Mouse (Mus musculus) intestine, embryonic 16.5 days (tissue): ENCODE data around the gene Nhs. TPM values are rescaled to one million over a fixed set of nuclear protein-coding genes. Genes with fewer than 3 reads are reported as not detected.
"Not testable (repeated sequence)": the region's sequence is repeated elsewhere in the genome, so short reads cannot be mapped to it uniquely, and the experiment has no call there.

ENCODE experiments used
- ATAC-seq: fragments of 200-750 bp; cut with Nextera tagmentation; 2 replicates; pipeline ENCODE4 v1.8.0; 2017; ENCODE audit warnings: moderate TSS enrichment, moderate library complexity
- H3K27ac ChIP-seq: fragments of 300-500 bp; sonication (generic); 2 replicates; pipeline ENCODE4 v1.5.1; 2014; ENCODE audit warnings: mild to moderate bottlenecking, low read length
- H3K27me3 ChIP-seq: fragments of 300-500 bp; sonication (generic); replicated peaks from 2 replicates; pipeline ENCODE4 v1.6.1; 2014; ENCODE audit warnings: low read length, control low read depth, mixed read lengths; ENCODE audit not compliant: control insufficient read depth, insufficient read depth
- H3K36me3 ChIP-seq: fragments of 300-500 bp; sonication (generic); 2 replicates; pipeline ENCODE4 v1.6.1; 2014; ENCODE audit warnings: low read length, control low read depth; ENCODE audit not compliant: control insufficient read depth, insufficient read depth
- H3K4me1 ChIP-seq: fragments of 300-500 bp; sonication (generic); 2 replicates; pipeline ENCODE4 v1.6.1; 2014; ENCODE audit warnings: low read length, control low read depth, mixed read lengths; ENCODE audit not compliant: control insufficient read depth, insufficient read depth
- H3K4me2 ChIP-seq: fragments of 300-500 bp; sonication (generic); 2 replicates; pipeline ENCODE4 v1.6.1; 2014; ENCODE audit warnings: low read depth, low read length, control low read depth
- H3K4me3 ChIP-seq: fragments of 300-500 bp; sonication (generic); 2 replicates; pipeline ENCODE4 v1.5.1; 2014; ENCODE audit warnings: mild to moderate bottlenecking, low read length
- H3K9ac ChIP-seq: fragments of 300-500 bp; sonication (generic); 2 replicates; pipeline ENCODE4 v1.6.1; 2014; ENCODE audit warnings: low read depth, low read length
- H3K9me3 ChIP-seq: fragments of 300-500 bp; sonication (generic); 2 replicates; pipeline ENCODE4 v1.6.1; 2016; ENCODE audit warnings: low read length, control low read depth; ENCODE audit not compliant: control insufficient read depth
- WGBS: fragments of 180-500 bp; shearing (Covaris S2); extraction: QIAGEN DNeasy Blood & Tissue Kit; methylation state at CpG from one replicate; pipeline ENCODE4 v1.1.7; 2014; 5-methylcytosine and 5-hydroxymethylcytosine counted together
- polyA plus RNA-seq: library from polyadenylated mRNA; unstranded; fragments of >200 nt; fragmentation: Nextera tagmentation; extraction: Ambion mirVana; gene quantifications from 2 replicates; pipeline ENCODE4 v1.2.1, GENCODE M21; 2015

Gene Nhs
- polyA plus RNA-seq, 1 experiment from 2014 or later = 0.89 TPM

- Histone ChIP-seq H3K4me2 (no peak overlapping the region), H3K27me3 (no peaks in the 10 kb centered on the region), H3K36me3 (no peaks in the 10 kb centered on the region), H3K4me1 (no peaks in the 10 kb centered on the region), H3K9ac (no peak overlapping the region), H3K27ac (no peak overlapping the region), H3K9me3 (no peaks in the 10 kb centered on the region), H3K4me3 (no peak overlapping the region)
- 88% methylated on average over 7 of the region's 7 CpGs for WGBS
- ATAC-seq = no peak
These were observed 288.2 kb downstream of the Nhs start for GRCm38 (mm10) chrX:161871306-161871705.

GRCm38 (mm10) chrX:161855630-161856029 lies 303.9 kb downstream of the Nhs start:
- Histone ChIP-seq H3K27me3 (0 out of 2 replicates have a peak, but pooled peaks cover 3% of the 10 kb centered on the region), H3K27ac (no peak overlapping the region), H3K9ac (no peak overlapping the region), H3K4me2 (no peak overlapping the region), H3K9me3 (no peaks in the 10 kb centered on the region), H3K4me1 (no peaks in the 10 kb centered on the region), H3K4me3 (no peak overlapping the region), H3K36me3 (no peaks in the 10 kb centered on the region)
- WGBS = 85% methylated on average over 2 of the region's 2 CpGs
- no peak for ATAC-seq

- no peaks in the 10 kb centered on the region for H3K36me3 ChIP-seq
- no peak overlapping the region for H3K4me2 ChIP-seq
- H3K9me3 ChIP-seq = no peaks in the 10 kb centered on the region
- no peak overlapping the region for H3K27ac ChIP-seq
- H3K4me3 ChIP-seq = no peak overlapping the region
- 62% methylated on average over 4 of the region's 4 CpGs for WGBS
- H3K9ac ChIP-seq = no peak overlapping the region
- H3K4me1 ChIP-seq = no peaks in the 10 kb centered on the region
- H3K27me3 ChIP-seq = 0 out of 2 replicates have a peak, but pooled peaks cover 3% of the 10 kb centered on the region
- no peak for ATAC-seq
These were observed 305.8 kb downstream of the Nhs start for GRCm38 (mm10) chrX:161853626-161854312.

GRCm38 (mm10) chrX:161826186-161826585 lies 333.3 kb downstream of the Nhs start:
- not testable (repeated sequence) for H3K36me3 ChIP-seq, ATAC-seq, H3K4me2 ChIP-seq, H3K9ac ChIP-seq, H3K4me3 ChIP-seq, H3K4me1 ChIP-seq, H3K9me3 ChIP-seq, H3K27ac ChIP-seq, H3K27me3 ChIP-seq
- WGBS = 14% methylated on average over 2 of the region's 2 CpGs

DNA sequence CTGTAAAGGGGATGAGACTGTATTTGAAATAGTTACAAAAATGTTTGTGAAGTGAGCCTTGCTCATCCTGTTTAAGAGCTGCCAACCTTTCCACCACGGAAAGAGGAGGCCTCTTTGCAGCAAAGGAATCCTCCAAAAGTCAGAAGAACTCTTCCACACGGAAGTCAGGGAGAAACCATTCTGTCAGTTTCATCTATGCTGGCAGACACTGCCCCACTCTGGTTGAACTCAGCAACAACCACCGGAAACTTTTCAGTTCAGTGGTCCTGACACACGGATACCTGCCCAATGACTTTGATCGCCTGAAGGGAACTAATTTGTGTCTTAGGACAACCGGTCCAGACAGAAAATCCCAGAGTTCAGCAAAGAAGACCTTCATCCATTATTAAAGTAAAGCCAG lies 369.3 kb downstream of the Nhs start:
- 22% methylated on average over 6 of the region's 6 CpGs for WGBS

More for the DNA sequence above, 369.3 kb downstream of the Nhs start:
- H3K4me2 ChIP-seq = no peak overlapping the region
- no peaks in the 10 kb centered on the region for H3K9me3 ChIP-seq
- no peak for ATAC-seq
- no peak overlapping the region for H3K4me3 ChIP-seq
- no peak overlapping the region for H3K27ac ChIP-seq
- H3K4me1 ChIP-seq = no peaks in the 10 kb centered on the region
- no peaks in the 10 kb centered on the region for H3K36me3 ChIP-seq
- H3K27me3 ChIP-seq = 0 out of 2 replicates have a peak, but pooled peaks cover 2% of the 10 kb centered on the region
- H3K9ac ChIP-seq = no peak overlapping the region
